Mouse (Mus musculus): ENCODE measurements around the gene Prps1. TPM values are rescaled to one million over a fixed set of nuclear protein-coding genes. Genes with fewer than 3 reads are reported as not detected.

Gene Prps1
- polyA plus RNA-seq (2017; shearing (Covaris generic)) = 96.6 TPM

DNA sequence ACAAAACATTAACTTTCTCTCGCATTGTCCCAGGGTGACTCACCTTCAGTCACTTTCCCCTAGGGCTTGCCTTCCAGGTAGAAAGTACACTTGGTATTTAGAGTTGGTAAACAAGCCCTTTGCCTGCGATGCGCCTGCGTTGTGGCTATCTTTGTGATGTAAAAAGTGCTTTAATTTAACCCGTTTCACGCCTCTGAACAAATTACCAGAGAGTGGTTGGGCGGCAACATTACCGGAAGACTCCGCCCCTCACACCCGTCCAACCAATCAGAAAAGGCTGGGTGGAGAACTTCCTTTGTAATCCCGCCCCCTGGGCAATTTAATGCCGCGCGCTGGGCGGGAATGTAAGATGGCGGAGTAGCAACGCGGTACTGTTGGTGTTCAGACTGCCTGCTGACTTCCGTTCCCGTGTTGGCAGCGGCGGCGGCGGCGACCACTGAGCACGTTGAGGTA lies at the start of gene Prps1:
Gene Prps1 (plus strand): TSS at position 335 of the 453 bp plus-strand sequence.

Other genes with a start within 250 kb of the Prps1 start
- not detected for gene Frmpd3, start 114.3 kb upstream of the Prps1 start, polyA plus RNA-seq (2017; shearing (Covaris generic))
- gene Tsc22d3, start 144.0 kb downstream of the Prps1 start, polyA plus RNA-seq (2017; shearing (Covaris generic)) = 775 TPM
- gene Mid2, start 208.0 kb downstream of the Prps1 start, polyA plus RNA-seq (2017; shearing (Covaris generic)) = not detected

All from naive thymus-derived CD4-positive, alpha-beta T cell, adult 5 months (primary cell).